Mouse (Mus musculus) c-Kit-positive CD71-positive TER-119-negative erythroid progenitor cells, embryonic 14.5 days (primary cell): ENCODE measurements around the gene Rapgefl1.
"Not testable (repeated sequence)": the region's sequence is repeated elsewhere in the genome, so short reads cannot be mapped to it uniquely, and the experiment has no call there.

Experiments
- DNase-seq: peaks from one replicate; pipeline ENCODE4 v3.0.0-alpha.2; 2013; ENCODE audit warnings: low read depth

Gene Rapgefl1

GRCm38 (mm10) chr11:98816706-98817239 is 19.8 kb upstream of the Rapgefl1 start:
- no peak for DNase-seq

DNA sequence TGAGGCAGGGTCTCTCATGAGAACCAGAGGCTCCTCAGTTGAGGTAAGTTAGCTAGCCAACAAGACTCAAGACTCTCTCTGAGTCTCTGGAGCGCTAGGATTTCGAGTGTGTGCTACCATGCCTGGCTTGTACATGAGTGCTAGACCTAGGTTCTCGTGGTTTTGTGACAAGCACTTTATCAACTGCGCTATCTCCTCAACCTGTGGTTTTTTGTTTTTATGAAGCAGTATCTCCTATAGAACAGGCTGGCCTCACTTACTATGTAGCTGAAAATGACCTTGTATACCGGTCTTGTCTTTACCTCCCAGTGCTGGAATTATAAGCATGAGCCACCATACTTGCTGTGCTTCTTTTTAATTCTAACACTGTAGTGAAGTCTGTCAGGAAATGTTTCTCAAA is 15.6 kb upstream of the Rapgefl1 start:
- DNase-seq: no peak

DNA sequence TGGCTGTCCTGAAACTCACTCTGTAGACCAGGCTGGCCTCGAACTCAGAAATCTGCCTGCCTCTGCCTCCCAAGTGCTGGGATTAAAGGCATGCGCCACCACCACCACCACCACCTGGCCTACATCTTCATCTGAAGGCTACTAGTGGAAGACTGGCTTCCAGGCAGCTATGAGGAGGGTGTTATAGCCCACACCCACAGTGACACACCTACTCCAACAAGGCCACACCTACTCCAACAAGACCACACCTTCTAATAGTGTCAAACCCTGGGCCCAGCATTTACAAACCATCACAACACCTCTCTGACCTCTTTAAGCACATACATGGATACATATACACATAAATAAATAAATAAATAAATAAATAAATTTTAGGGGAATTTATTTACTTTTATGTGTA is 10.5 kb upstream of the Rapgefl1 start:
- DNase-seq: not testable (repeated sequence)

DNA sequence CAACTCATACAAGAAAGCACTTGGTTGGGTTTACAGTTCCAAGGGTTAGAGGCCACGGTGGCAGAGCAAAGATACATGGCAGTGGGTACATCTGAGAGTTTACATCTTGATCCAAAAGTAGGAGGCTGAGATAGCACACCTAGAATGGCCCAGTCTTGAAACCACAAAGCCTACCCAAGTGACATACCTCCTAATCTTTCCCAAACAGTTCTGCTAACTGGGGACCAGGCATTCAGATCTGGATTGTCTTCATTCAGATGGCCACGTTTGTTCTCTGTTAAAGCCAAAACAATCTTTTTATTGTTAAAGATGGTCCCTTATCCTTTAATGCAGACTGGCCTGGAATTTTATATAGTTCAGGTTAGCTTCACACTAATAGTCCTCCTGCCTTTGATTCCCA is 8.7 kb upstream of the Rapgefl1 start:
- peak; percentile 32 for DNase-seq

DNA sequence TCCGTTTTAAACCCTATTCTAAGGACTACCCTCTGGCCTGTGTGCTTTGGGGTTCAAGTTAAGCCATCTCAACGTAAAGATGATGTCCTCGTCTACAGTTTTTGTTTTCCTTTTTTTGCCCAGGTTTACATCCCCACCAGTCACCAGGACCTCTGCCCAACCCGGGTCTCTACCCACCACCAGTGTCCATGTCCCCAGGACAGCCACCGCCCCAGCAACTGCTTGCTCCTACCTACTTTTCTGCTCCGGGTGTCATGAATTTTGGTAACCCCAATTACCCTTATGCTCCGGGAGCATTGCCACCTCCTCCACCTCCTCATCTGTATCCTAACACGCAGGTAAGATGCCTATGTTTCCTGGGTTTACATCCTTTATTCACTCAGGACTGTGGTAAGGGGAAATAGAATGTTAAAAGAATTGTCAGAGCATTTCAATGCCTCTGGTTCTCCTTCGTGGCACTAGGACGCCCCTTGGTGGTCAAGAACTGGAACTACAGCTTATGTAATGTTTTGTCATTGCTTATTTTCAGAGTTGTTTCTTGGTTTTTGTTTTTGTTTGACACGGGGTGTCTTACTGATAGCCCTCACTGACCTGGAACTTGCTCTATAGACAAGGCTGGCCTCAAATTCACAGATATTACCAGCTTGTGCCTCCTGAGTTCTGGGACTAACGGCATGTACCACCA is 7.4 kb upstream of the Rapgefl1 start:
- DNase-seq: peak; percentile 58

DNA sequence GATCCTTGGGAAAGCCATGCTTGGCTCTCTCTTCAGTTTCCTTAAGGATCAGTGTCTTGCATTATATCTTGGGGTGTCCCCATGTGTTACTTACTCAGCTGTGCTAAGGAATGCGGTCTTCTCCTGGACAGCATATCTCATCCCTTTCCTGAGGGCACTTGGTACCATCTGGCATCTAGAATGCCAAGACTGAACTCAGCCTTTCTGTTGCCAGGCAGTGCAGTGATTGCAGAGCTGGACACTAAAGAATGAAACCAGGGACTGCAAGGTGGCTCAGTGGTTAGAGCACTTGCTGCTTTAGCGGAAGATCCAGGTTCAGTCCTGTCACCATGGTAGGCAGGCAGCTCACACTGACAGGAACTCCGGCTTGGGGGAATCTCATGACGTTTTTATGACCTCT is 6.7 kb upstream of the Rapgefl1 start:
- no peak for DNase-seq

GRCm38 (mm10) chr11:98835296-98835695 is 1.3 kb upstream of the Rapgefl1 start:
- no peak for DNase-seq

DNA sequence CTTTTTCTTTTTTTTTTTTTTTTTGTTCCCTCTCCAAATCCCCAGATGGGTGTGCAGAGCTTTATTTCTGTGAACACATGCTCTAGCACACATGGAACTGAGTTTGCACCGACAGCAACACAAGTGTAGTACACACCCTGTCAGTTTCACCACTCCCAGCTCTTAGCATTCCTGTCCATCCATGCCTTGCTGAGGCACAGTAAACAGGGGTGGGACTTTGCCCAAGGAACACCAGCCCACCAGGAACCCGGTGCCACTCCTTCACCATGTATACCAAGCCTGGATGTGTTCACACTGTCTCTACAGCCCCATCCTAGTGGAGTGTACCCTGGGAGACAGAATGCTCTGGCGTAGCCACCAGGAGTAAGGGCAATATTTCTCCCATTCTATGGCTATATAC is 860 bp upstream of the Rapgefl1 start:
- no peak for DNase-seq

- no peak for DNase-seq
These were observed 457 bp upstream of the Rapgefl1 start for GRCm38 (mm10) chr11:98836128-98836527.

DNA sequence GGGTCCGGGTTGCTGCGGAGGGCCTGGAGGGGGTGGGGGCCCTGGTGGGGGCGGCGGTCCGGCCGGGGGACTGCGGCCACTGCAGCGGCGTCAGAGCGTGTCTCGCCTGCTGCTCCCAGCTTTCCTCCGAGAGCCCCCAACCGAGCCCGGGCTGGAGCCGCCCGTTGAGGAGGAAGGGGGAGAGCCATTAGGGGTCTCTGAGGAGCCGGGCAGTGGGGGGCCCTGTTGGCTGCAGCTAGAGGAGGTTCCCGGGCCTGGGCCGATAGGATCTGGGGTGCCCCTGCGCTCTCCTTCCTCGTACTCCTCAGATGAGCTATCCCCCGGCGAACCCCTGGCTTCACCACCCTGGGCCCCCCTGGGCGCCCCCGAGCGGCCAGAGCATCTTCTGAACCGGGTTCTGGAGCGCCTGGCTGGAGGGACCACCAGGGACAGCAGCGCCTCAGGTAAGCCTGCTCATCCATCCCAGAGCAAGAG is 683 bp downstream of the Rapgefl1 start:
- DNase-seq: no peak

DNA sequence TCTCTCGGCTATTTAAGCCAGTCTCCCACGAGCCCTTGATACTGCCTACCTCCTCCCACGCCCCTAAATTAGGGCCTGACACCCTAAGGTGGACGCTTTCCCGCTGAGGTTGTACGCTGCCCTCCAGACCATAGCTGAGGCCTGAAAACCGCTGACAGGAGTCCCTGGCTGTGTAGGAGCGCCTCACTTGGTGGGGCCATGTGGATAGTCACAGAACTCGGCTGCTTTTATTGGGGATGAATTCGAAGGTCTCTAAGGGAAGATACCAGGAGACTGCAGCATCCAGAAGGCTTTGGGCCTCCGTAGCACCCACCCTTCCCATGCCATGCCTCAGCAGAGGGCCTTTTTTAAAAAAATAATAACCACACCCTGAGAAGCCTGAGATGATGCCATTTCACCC is 1.3 kb downstream of the Rapgefl1 start:
- DNase-seq: no peak

- DNase-seq: no peak
These were observed 1.9 kb downstream of the Rapgefl1 start for GRCm38 (mm10) chr11:98838512-98838911.

- DNase-seq: no peak
These were observed 2.8 kb downstream of the Rapgefl1 start for GRCm38 (mm10) chr11:98839402-98839801.

DNA sequence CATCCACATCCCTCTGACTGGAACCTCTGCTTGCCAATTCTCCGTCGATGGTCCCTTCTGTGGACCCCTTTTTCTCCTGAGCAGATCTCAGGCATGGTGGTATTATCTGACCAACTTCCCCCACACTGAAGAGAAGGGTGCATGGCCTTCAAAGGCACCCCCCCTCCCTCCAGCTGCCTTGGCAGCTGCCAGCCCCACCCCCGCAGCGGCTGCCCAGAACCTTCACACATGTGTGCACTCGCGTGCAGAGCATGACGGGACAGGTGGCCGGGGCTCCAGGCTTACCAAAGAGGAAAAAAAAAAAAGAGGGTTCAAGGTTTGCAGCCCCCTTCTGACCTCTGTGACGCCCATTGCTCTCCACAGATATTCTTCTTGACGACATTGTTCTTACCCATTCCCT is 3.3 kb downstream of the Rapgefl1 start:
- no peak for DNase-seq

- no peak for DNase-seq
These were observed 9.4 kb downstream of the Rapgefl1 start for GRCm38 (mm10) chr11:98846016-98846415.

GRCm38 (mm10) chr11:98846865-98847604 is 10.4 kb downstream of the Rapgefl1 start:
- DNase-seq: no peak

- DNase-seq: no peak
These were observed 12.8 kb downstream of the Rapgefl1 start for GRCm38 (mm10) chr11:98849196-98849894.

DNA sequence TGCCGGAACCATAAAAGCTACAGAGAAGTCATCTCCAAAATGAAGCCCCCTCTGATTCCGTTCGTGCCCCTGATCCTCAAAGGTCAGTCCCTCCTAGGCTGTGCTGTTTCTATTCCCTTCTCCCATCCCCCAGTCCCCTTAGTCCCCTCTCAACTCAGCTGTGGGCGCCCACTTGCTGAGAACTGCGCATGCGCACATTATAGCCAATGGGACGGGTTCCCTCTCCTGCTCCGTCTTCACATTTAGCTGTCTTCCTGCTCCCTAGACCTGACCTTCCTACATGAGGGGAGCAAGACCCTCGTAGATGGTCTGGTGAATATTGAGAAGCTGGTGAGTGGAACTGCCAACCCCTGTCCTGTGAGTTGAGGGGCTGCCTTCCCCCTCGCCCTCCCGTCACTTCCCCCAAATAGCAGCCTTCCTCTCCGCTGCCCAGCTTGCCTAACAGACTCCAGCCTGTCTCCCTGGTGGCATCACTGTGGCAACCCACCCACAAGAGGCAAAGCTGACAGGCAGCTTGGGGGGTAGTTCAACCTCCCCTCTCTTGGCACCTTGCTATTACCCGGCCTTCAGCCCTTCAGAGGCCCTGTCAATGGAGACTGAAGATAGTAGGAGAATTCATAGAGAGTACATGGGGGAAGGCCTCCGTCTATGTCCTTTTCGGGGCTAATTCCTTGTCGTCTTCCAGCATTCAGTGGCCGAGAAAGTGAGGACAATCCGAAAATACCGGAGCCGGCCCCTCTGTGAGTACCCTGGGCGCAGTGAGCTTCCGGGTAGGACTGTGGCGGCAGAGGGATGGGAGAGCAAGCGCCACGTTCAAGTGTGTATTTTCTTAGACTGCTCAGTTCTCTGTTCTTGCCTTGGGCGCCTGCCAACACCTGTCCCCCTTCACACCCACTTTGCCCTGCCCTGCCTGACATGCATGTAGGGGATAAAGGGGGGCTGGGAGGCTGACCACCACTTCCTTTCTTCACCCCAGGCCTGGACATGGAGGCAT is 13.8 kb downstream of the Rapgefl1 start:
- no peak for DNase-seq

GRCm38 (mm10) chr11:98854116-98854515 is 17.5 kb downstream of the Rapgefl1 start:
- DNase-seq: no peak

- no peak for DNase-seq
These were observed 18.1 kb downstream of the Rapgefl1 start for GRCm38 (mm10) chr11:98854659-98855058.
